Mouse (Mus musculus) CH12.LX (cell line): ENCODE data around the gene Ly6g6e.

Experiments used
- CTCF ChIP-seq, 2 experiments: IDR thresholded peaks in 1 of 2; conservative IDR thresholded peaks in 1 of 2; 2 replicates each; pipeline ENCODE4 v1.5.1; 2011 to 2012; ENCODE audit warnings: low read depth in 2 of 2, low read length in 2 of 2, improper control_type of control experiment in 1 of 2, inconsistent platforms in 1 of 2, mild to moderate bottlenecking in 1 of 2, moderate library complexity in 1 of 2
- EP300 ChIP-seq: IDR thresholded peaks from 2 replicates; pipeline ENCODE4 v1.6.1; 2011; ENCODE audit warnings: low read length, improper control_type of control experiment
- HCFC1 ChIP-seq: IDR thresholded peaks from 2 replicates; pipeline ENCODE4 v1.6.1; 2012; ENCODE audit warnings: low read depth, mild to moderate bottlenecking, inconsistent platforms, low read length, improper control_type of control experiment
- POLR2A ChIP-seq: IDR thresholded peaks from 2 replicates; pipeline ENCODE4 v1.6.1; 2011; ENCODE audit warnings: low read depth, mild to moderate bottlenecking, improper control_type of control experiment, low read length
- RAD21 ChIP-seq: IDR thresholded peaks from 2 replicates; pipeline ENCODE4 v1.6.1; 2011; ENCODE audit warnings: low read depth, mild to moderate bottlenecking, low read length, improper control_type of control experiment, moderate library complexity
- TCF12 ChIP-seq: IDR thresholded peaks from 2 replicates; pipeline ENCODE4 v1.6.1; 2014; ENCODE audit warnings: low read depth, mild to moderate bottlenecking, inconsistent platforms, low read length, improper control_type of control experiment
- USF1 ChIP-seq: IDR thresholded peaks from 2 replicates; pipeline ENCODE4 v1.6.1; 2014; ENCODE audit warnings: low read depth, mild to moderate bottlenecking, inconsistent platforms, low read length, improper control_type of control experiment

GRCm38 (mm10) chr17:35068213-35068914 is 8.3 kb upstream of the Ly6g6e start:
- TF ChIP-seq POLR2A (no peak), HCFC1 (no peak), RAD21 (no peak), EP300 (no peak), USF1 (no peak), CTCF (conservative IDR thresholded peaks at IDR 0.05 in 1 of 2, IDR thresholded peaks at IDR 0.05 in 1 of 2; ENCODE audit: low read depth in 2 of 2, low read length in 2 of 2) (no peak), TCF12 (no peak)
